Mouse (Mus musculus): ENCODE data around the gene Fez2. TPM values are rescaled to one million over a fixed set of nuclear protein-coding genes. Genes with fewer than 3 reads are reported as not detected.

The Fez2 gene
- polyA plus RNA-seq, 1 experiment from 2014 or later: 38.5 TPM

DNA sequence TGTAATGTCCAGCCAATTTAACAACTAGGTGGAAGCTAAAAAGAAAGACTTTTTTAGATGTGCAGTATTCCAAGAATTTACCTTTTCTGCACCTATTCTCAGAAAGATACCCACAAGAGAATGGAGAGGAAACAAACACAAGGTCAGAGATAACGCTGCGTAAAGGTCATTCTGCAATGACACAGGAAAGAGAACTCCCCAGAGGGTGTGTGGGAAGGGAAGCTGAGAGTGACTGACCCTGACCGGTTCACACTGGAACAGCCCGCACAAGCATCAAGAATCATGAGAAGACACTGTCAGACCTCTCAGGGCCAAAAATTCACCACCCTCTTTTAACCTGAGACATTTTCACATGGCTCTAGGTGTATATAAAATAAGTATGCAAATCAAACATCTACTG, 10.4 kb downstream of the Fez2 start:
- ATAC-seq (ENCODE audit: insufficient number of reproducible peaks, insufficient read depth, low FRiP score, low TSS enrichment, low read depth): no peak
- Histone ChIP-seq H3K4me2 (no peak overlapping the region), H3K9me3 (no peaks in the 10 kb centered on the region), H3K27me3 (no peaks in the 10 kb centered on the region), H3K9ac (replicated peaks) (no peak overlapping the region), H3K4me1 (replicated peaks) (peaks cover 16% of the 10 kb centered on the region; the same call in 1 of the 2 replicates), H3K36me3 (peaks cover 23% of the 10 kb centered on the region), H3K27ac (no peak overlapping the region), H3K4me3 (replicated peaks) (no peak overlapping the region)
- 83% methylated on average over 4 of the region's 4 CpGs for WGBS

DNA sequence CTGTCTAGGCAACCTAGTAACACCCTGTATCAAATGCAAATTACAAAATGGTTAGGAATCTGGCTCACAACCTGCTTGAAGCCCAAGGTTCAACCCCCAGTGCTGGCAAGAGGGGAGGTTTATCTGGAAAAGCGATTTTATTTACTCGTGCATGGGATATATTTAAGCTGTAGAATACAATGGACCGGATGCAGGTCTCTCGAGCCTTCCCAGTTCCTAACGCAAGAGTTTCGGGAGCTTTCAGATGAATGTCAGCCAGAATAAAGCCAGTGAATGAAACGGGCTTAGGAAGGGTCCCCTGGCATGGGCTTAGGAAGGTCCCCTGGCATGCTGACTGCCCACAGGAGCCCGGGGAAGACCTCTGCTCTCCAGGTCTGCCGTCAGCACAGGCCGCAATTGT, 11.1 kb downstream of the Fez2 start:
- no peaks in the 10 kb centered on the region for H3K27me3 ChIP-seq
- H3K27ac ChIP-seq: no peak overlapping the region
- H3K9me3 ChIP-seq: no peaks in the 10 kb centered on the region
- H3K4me2 ChIP-seq: no peak overlapping the region
- no peak overlapping the region for H3K9ac ChIP-seq (replicated peaks)
- H3K36me3 ChIP-seq: peaks cover 28% of the 10 kb centered on the region
- ATAC-seq (ENCODE audit: insufficient number of reproducible peaks, insufficient read depth, low FRiP score, low TSS enrichment, low read depth): no peak
- WGBS: 91% methylated on average over 10 of the region's 10 CpGs
- H3K4me3 ChIP-seq (replicated peaks): no peak overlapping the region
- peaks cover 16% of the 10 kb centered on the region; the same call in 1 of the 2 replicates for H3K4me1 ChIP-seq (replicated peaks)

DNA sequence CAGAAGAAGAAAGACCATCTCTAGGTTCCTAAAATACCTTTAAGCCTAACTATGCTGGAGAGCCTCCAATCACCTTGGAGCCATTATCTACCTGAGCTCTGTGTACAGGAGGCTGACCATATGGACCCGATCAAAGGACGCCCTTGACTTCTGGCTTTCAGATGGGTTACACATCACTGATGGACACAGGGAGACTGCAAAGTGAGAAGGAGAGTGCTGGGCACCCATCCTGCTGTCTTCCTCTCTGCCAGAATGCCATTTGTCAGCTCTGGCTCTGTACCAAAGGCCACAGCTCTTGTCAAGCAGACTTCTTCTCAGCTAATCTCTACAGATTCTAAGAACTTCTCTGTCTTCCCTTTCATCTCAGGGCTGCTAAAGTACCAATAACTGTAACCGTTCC, 12.6 kb downstream of the Fez2 start:
- Histone ChIP-seq H3K27me3 (no peaks in the 10 kb centered on the region), H3K4me1 (replicated peaks) (peaks cover 13% of the 10 kb centered on the region; the same call in 1 of the 2 replicates), H3K27ac (no peak overlapping the region), H3K9me3 (no peaks in the 10 kb centered on the region), H3K4me2 (no peak overlapping the region), H3K9ac (replicated peaks) (no peak overlapping the region), H3K36me3 (peaks cover 36% of the 10 kb centered on the region), H3K4me3 (replicated peaks) (no peak overlapping the region)
- no peak for ATAC-seq (ENCODE audit: insufficient number of reproducible peaks, insufficient read depth, low FRiP score, low TSS enrichment, low read depth)
- 92% methylated on average over 3 of the region's 3 CpGs for WGBS

DNA sequence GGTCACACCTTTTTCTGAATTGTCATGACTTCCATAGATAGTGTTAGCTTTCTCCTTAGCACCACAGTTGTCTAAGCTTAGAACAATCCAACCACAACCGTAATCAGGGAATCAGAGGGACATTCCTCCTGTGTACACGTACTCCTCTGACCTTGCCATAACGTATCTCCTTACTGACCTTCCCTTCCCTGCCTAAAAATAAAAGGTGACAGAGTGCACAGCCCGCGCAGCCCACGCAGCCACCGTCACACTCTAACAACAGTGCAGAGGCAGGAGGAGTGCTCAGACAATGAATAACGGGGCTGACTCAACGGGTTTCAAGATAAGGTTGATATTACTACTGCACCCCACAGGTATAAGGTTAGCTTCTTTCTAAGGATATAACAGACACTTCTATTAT, 14.1 kb downstream of the Fez2 start:
- Histone ChIP-seq H3K9me3 (no peaks in the 10 kb centered on the region), H3K4me1 (replicated peaks) (peaks cover 6% of the 10 kb centered on the region; the same call in 1 of the 2 replicates), H3K27ac (no peak overlapping the region), H3K4me2 (no peak overlapping the region), H3K9ac (replicated peaks) (no peak overlapping the region), H3K4me3 (replicated peaks) (no peak overlapping the region), H3K27me3 (no peaks in the 10 kb centered on the region), H3K36me3 (peaks cover 40% of the 10 kb centered on the region)
- 88% methylated on average over 9 of the region's 9 CpGs for WGBS
- no peak for ATAC-seq (ENCODE audit: insufficient number of reproducible peaks, insufficient read depth, low FRiP score, low TSS enrichment, low read depth)

DNA sequence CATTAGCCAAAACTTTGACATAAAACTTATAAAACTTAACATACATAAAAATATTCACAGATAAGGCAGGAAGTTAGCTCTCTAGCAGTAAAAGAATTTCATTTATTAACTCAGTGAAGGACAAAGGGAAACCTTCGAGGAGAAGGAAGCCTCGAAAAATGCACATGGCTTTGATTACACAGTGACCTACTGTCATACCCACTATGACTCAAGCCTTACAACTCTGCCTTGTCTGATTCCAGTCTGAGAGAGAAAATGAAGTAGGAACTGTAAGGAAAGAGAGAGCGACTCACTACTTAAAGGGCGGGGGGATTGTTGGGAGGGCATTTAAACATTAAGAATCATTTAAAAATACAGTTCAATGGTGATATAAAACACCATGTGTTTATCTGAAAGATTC, 14.7 kb downstream of the Fez2 start:
- Histone ChIP-seq H3K36me3 (peaks cover 40% of the 10 kb centered on the region), H3K9ac (replicated peaks) (no peak overlapping the region), H3K27ac (no peak overlapping the region), H3K9me3 (no peaks in the 10 kb centered on the region), H3K27me3 (no peaks in the 10 kb centered on the region), H3K4me2 (no peak overlapping the region), H3K4me3 (replicated peaks) (no peak overlapping the region), H3K4me1 (replicated peaks) (0 out of 2 replicates have a peak, but pooled peaks cover under 1% of the 10 kb centered on the region)
- WGBS: 75% methylated on average over 4 of the region's 4 CpGs
- ATAC-seq (ENCODE audit: insufficient number of reproducible peaks, insufficient read depth, low FRiP score, low TSS enrichment, low read depth): no peak

DNA sequence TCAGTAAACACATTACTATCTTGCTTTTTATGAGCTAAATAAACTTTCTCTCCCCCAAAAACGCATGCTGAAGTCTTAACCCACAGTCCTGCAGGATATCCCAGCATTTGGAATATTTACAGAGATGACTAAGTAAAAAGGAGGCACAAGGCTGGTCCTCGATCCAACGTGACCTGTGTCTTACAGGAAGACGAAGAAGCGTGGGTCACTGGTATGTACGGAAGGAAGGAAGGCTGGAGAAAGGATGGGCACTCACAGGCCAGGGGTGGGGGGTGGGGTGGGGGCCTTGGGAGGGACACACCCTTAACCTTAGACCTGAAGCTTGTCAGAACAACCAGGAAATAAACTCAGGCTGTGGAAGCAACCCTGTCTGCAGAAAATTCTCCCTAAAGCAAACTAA, 15.8 kb downstream of the Fez2 start:
- no peak overlapping the region for H3K4me2 ChIP-seq
- no peak overlapping the region for H3K27ac ChIP-seq
- WGBS: 82% methylated on average over 6 of the region's 6 CpGs
- no peak for ATAC-seq (ENCODE audit: insufficient number of reproducible peaks, insufficient read depth, low FRiP score, low TSS enrichment, low read depth)
- H3K4me1 ChIP-seq (replicated peaks): no peaks in the 10 kb centered on the region
- H3K9me3 ChIP-seq: no peaks in the 10 kb centered on the region
- no peak overlapping the region for H3K4me3 ChIP-seq (replicated peaks)
- H3K36me3 ChIP-seq: peaks cover 47% of the 10 kb centered on the region
- H3K27me3 ChIP-seq: no peaks in the 10 kb centered on the region
- no peak overlapping the region for H3K9ac ChIP-seq (replicated peaks)

DNA sequence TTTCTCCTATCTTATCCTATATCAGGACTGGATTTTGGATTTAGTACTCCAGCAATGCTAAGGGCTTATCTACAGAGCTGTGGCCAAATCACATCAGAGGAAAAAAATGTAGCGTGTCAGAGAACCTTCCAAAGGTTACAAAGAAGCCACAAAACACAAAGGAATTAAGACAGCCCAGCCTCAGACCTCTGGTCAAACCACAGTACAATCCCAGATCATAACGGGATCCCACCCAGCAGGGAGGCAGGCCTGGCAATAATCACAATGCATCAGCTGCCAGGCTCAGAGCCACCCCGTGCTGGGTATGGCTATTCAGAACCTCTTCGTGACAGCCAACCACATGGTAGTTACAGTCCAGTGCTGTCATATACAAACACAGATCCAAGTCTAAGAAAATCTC, 16.2 kb downstream of the Fez2 start:
- H3K4me1 ChIP-seq (replicated peaks): no peaks in the 10 kb centered on the region
- H3K4me2 ChIP-seq: no peak overlapping the region
- no peak overlapping the region for H3K4me3 ChIP-seq (replicated peaks)
- H3K27ac ChIP-seq: no peak overlapping the region
- H3K9ac ChIP-seq (replicated peaks): no peak overlapping the region
- peaks cover 47% of the 10 kb centered on the region for H3K36me3 ChIP-seq
- 59% methylated on average over 4 of the region's 4 CpGs for WGBS
- ATAC-seq (ENCODE audit: insufficient number of reproducible peaks, insufficient read depth, low FRiP score, low TSS enrichment, low read depth): no peak
- H3K27me3 ChIP-seq: no peaks in the 10 kb centered on the region
- no peaks in the 10 kb centered on the region for H3K9me3 ChIP-seq

DNA sequence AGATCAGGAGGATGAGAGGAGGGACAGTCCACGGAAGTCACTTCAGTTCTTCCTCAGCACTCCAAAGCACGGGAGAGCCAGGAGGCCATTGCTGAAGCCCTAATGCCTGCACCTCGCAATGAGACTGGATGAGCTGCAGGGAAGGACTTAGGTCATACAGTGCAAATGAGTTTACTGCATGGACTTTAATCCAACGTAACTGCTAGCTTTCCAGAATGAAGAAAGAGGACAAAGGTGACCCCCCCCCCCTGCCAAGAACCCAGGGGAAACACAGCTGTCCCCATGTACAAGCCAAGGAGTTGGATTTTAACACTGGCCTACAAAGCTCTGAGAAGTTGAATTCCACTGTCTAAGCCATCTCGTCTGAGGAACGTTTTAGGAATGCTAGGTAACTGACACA, 16.6 kb downstream of the Fez2 start:
- H3K4me2 ChIP-seq: no peak overlapping the region
- no peaks in the 10 kb centered on the region for H3K4me1 ChIP-seq (replicated peaks)
- H3K27ac ChIP-seq: no peak overlapping the region
- H3K36me3 ChIP-seq: peaks cover 47% of the 10 kb centered on the region
- no peak overlapping the region for H3K4me3 ChIP-seq (replicated peaks)
- no peak overlapping the region for H3K9ac ChIP-seq (replicated peaks)
- no peaks in the 10 kb centered on the region for H3K9me3 ChIP-seq
- 74% methylated on average over 6 of the region's 6 CpGs for WGBS
- ATAC-seq (ENCODE audit: insufficient number of reproducible peaks, insufficient read depth, low FRiP score, low TSS enrichment, low read depth): no peak
- no peaks in the 10 kb centered on the region for H3K27me3 ChIP-seq

DNA sequence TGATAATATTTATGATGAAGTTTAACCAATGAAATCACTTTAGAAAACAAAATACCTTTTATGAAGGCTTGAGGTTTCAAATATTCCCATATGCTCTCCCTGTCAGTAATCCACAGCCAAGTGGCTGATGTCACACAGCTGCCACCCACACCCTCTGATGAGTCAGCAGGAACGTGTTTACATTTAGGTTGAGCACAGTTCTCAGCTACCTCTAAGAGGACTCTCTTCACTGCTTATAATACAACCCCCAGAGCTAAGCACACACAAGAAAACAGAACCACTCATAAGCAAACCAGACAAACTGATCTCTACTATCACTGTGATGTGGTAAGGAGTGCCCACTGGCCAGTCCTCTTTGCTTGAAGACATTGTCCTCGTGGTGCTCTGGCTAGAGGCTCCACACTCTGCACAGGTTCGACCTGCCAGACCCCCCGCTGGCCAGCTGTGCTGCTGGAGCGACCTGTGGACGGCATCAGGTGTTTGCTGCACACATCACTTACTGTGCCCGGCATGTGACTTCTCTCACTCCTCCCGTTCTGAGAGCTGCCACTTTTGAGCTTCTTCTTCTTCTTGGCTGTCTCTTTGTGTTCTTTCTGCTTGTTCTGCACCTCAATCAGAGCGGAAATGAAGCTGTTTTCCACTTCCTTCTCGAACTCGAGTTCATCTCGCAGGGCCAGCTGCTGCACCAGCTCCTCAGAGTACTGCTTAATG, 17.7 kb downstream of the Fez2 start:
- H3K9ac ChIP-seq (replicated peaks): no peak overlapping the region
- no peak overlapping the region for H3K4me2 ChIP-seq
- no peak overlapping the region for H3K4me3 ChIP-seq (replicated peaks)
- H3K36me3 ChIP-seq: peaks cover 50% of the 10 kb centered on the region
- H3K4me1 ChIP-seq (replicated peaks): no peaks in the 10 kb centered on the region
- no peaks in the 10 kb centered on the region for H3K9me3 ChIP-seq
- ATAC-seq (ENCODE audit: insufficient number of reproducible peaks, insufficient read depth, low FRiP score, low TSS enrichment, low read depth): no peak
- no peaks in the 10 kb centered on the region for H3K27me3 ChIP-seq
- no peak overlapping the region for H3K27ac ChIP-seq
- WGBS: 82% methylated on average over 12 of the region's 12 CpGs

DNA sequence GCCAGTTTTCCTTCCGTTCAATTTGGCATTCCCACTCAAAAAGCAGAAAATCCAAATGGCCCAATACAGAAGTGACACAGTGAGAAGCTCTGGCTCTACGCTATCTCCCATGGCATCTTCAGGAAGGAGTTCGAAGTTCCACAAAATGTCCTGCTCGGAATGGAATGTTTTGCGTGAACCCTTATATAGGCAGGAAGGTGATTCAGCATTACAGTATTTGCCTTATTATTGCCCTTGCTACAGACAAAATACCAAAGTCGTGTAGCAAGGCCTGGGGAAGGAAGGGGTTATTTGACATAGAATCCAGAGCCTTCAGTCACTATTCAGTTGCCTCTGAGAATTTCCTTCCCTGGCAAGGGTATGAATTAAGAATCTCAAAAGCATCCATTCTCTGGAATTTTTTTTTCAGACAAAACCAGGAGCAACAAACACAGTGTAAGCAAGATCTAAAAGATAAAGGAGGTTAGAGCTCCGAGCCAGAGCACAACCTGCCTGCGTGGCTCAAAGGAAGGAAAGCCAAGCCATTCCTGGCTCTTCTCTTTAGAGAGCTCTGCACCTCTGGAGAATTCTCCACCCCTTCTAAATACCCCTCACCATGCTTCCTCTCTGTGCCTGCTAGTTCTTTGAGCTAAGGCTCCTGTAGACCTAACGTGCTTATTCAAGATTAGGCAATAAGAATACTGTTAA, 25.4 kb downstream of the Fez2 start:
- no peak for ATAC-seq (ENCODE audit: insufficient number of reproducible peaks, insufficient read depth, low FRiP score, low TSS enrichment, low read depth)
- H3K27me3 ChIP-seq: no peaks in the 10 kb centered on the region
- no peaks in the 10 kb centered on the region for H3K4me1 ChIP-seq (replicated peaks)
- no peaks in the 10 kb centered on the region for H3K9me3 ChIP-seq
- no peak overlapping the region for H3K4me3 ChIP-seq (replicated peaks)
- 75% methylated on average over 9 of the region's 9 CpGs for WGBS
- H3K36me3 ChIP-seq: peaks cover 17% of the 10 kb centered on the region
- no peak overlapping the region for H3K9ac ChIP-seq (replicated peaks)
- no peak overlapping the region for H3K27ac ChIP-seq
- no peak overlapping the region for H3K4me2 ChIP-seq

DNA sequence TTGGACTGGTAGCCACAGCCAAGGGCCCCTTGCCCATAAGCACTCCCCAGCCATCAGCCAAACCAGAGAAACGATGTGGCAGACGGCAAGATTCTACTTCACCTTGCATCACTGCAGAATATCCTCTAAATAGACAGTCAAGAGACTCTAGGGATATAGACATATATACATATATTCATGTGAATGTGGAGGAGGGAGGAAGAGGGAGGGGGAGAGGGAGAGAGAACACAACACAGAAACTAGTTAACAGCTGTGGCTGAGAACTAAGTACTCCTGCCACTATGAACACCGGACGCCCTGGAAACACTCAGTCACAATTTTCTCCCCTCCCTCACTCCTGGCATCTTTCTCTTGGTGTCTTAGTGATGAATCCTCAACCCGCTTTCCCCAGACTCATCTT, 28.4 kb downstream of the Fez2 start:
- no peak for ATAC-seq (ENCODE audit: insufficient number of reproducible peaks, insufficient read depth, low FRiP score, low TSS enrichment, low read depth)
- Histone ChIP-seq H3K9ac (replicated peaks) (no peak overlapping the region), H3K27me3 (no peaks in the 10 kb centered on the region), H3K9me3 (no peaks in the 10 kb centered on the region), H3K27ac (no peak overlapping the region), H3K4me3 (replicated peaks) (no peak overlapping the region), H3K4me1 (replicated peaks) (no peaks in the 10 kb centered on the region), H3K36me3 (peaks cover 9% of the 10 kb centered on the region), H3K4me2 (no peak overlapping the region)
- 95% methylated on average over 5 of the region's 5 CpGs for WGBS

All from limb, embryonic 12.5 days (tissue).